Mouse (Mus musculus): Measurements from ENCODE around the gene Ankrd22. TPM values are rescaled to one million over a fixed set of nuclear protein-coding genes. Genes with fewer than 3 reads are reported as not detected.
A peak's percentile ranks its signal among the peaks of the same experiment; 100 is the strongest.

The Ankrd22 gene
- polyA plus RNA-seq, 1 experiment, result not detected

GRCm38 (mm10) chr19:34180316-34180715 is 14.5 kb upstream of the Ankrd22 start:
- Histone ChIP-seq H3K4me3 (ENCODE audit: insufficient read depth, poor library complexity, severe bottlenecking) (no peak overlapping the region), H3K27me3 (ENCODE audit: control insufficient read depth, insufficient read depth, insufficient read length) (no peaks in the 10 kb centered on the region), H3K36me3 (ENCODE audit: control insufficient read depth, insufficient read depth) (no peaks in the 10 kb centered on the region), H3K79me2 (ENCODE audit: control insufficient read depth, insufficient read depth) (no peaks in the 10 kb centered on the region), H3ac (ENCODE audit: control insufficient read depth, insufficient read length, low read depth) (no peak overlapping the region), H3K79me3 (ENCODE audit: low read depth) (no peaks in the 10 kb centered on the region)
- TF ChIP-seq MYOD1 (IDR thresholded peaks at IDR 0.05; ENCODE audit: control insufficient read depth, insufficient read length, low read depth), result peak; percentile 73
- TF ChIP-seq FOSL1 (IDR thresholded peaks at IDR 0.05; ENCODE audit: insufficient read depth, low read length, poor library complexity, severe bottlenecking), result no peak
- no peak for TF ChIP-seq MYOG (IDR thresholded peaks at IDR 0.05; ENCODE audit: control insufficient read depth, extremely low read depth, insufficient read length)

- no peaks in the 10 kb centered on the region for H3K79me2 ChIP-seq (ENCODE audit: control insufficient read depth, insufficient read depth)
- H3ac ChIP-seq (ENCODE audit: control insufficient read depth, insufficient read length, low read depth), result no peak overlapping the region
- no peaks in the 10 kb centered on the region for H3K79me3 ChIP-seq (ENCODE audit: low read depth)
- no peaks in the 10 kb centered on the region for H3K36me3 ChIP-seq (ENCODE audit: control insufficient read depth, insufficient read depth)
- H3K4me3 ChIP-seq (ENCODE audit: insufficient read depth, poor library complexity, severe bottlenecking), result no peak overlapping the region
- no peak for TF ChIP-seq CTCF (IDR thresholded peaks at IDR 0.05; ENCODE audit: control insufficient read depth, insufficient read depth, insufficient read length)
- no peak for TF ChIP-seq MAX (IDR thresholded peaks at IDR 0.05)
- TF ChIP-seq MYOG (IDR thresholded peaks at IDR 0.05; ENCODE audit: control insufficient read depth, extremely low read depth, insufficient read length), result no peak
- peak; percentile 74 for TF ChIP-seq CEBPB (IDR thresholded peaks at IDR 0.05; ENCODE audit: low read depth)
- no peaks in the 10 kb centered on the region for H3K27me3 ChIP-seq (ENCODE audit: control insufficient read depth, insufficient read depth, insufficient read length)
Measured at GRCm38 (mm10) chr19:34179136-34179535, 13.3 kb upstream of the Ankrd22 start.

- H3K79me2 ChIP-seq (ENCODE audit: control insufficient read depth, insufficient read depth), result no peaks in the 10 kb centered on the region
- H3K4me3 ChIP-seq (ENCODE audit: insufficient read depth, poor library complexity, severe bottlenecking), result no peak overlapping the region
- H3ac ChIP-seq (ENCODE audit: control insufficient read depth, insufficient read length, low read depth), result no peak overlapping the region
- H3K79me3 ChIP-seq (ENCODE audit: low read depth), result no peaks in the 10 kb centered on the region
- H3K27me3 ChIP-seq (ENCODE audit: control insufficient read depth, insufficient read depth, insufficient read length), result no peaks in the 10 kb centered on the region
- TF ChIP-seq CTCF (IDR thresholded peaks at IDR 0.05; ENCODE audit: control insufficient read depth, insufficient read depth, insufficient read length) (no peak), CEBPB (IDR thresholded peaks at IDR 0.05; ENCODE audit: low read depth) (no peak), MYOD1 (IDR thresholded peaks at IDR 0.05; ENCODE audit: control insufficient read depth, insufficient read length, low read depth) (no peak), USF1 (IDR thresholded peaks at IDR 0.05; ENCODE audit: low read depth) (no peak), FOSL1 (IDR thresholded peaks at IDR 0.05; ENCODE audit: insufficient read depth, low read length, poor library complexity, severe bottlenecking) (no peak), MAX (IDR thresholded peaks at IDR 0.05) (no peak), MYOG (IDR thresholded peaks at IDR 0.05; ENCODE audit: control insufficient read depth, extremely low read depth, insufficient read length) (no peak)
- no peaks in the 10 kb centered on the region for H3K36me3 ChIP-seq (ENCODE audit: control insufficient read depth, insufficient read depth)
Measured at GRCm38 (mm10) chr19:34174004-34174403, 8.2 kb upstream of the Ankrd22 start.

GRCm38 (mm10) chr19:34171167-34171566 is 5.3 kb upstream of the Ankrd22 start:
- H3K79me2 ChIP-seq (ENCODE audit: control insufficient read depth, insufficient read depth), result no peaks in the 10 kb centered on the region
- H3K79me3 ChIP-seq (ENCODE audit: low read depth), result no peaks in the 10 kb centered on the region
- H3K27me3 ChIP-seq (ENCODE audit: control insufficient read depth, insufficient read depth, insufficient read length), result no peaks in the 10 kb centered on the region
- TF ChIP-seq MYOD1 (IDR thresholded peaks at IDR 0.05; ENCODE audit: control insufficient read depth, insufficient read length, low read depth) (no peak), USF1 (IDR thresholded peaks at IDR 0.05; ENCODE audit: low read depth) (no peak), FOSL1 (IDR thresholded peaks at IDR 0.05; ENCODE audit: insufficient read depth, low read length, poor library complexity, severe bottlenecking) (peak; percentile 12), CTCF (IDR thresholded peaks at IDR 0.05; ENCODE audit: control insufficient read depth, insufficient read depth, insufficient read length) (no peak), CEBPB (IDR thresholded peaks at IDR 0.05; ENCODE audit: low read depth) (no peak), MYOG (IDR thresholded peaks at IDR 0.05; ENCODE audit: control insufficient read depth, extremely low read depth, insufficient read length) (no peak), MAX (IDR thresholded peaks at IDR 0.05) (no peak)
- H3K4me3 ChIP-seq (ENCODE audit: insufficient read depth, poor library complexity, severe bottlenecking), result no peak overlapping the region
- H3ac ChIP-seq (ENCODE audit: control insufficient read depth, insufficient read length, low read depth), result no peak overlapping the region
- H3K36me3 ChIP-seq (ENCODE audit: control insufficient read depth, insufficient read depth), result no peaks in the 10 kb centered on the region

GRCm38 (mm10) chr19:34169121-34169520 is 3.3 kb upstream of the Ankrd22 start:
- Histone ChIP-seq H3ac (ENCODE audit: control insufficient read depth, insufficient read length, low read depth) (no peak overlapping the region), H3K4me3 (ENCODE audit: insufficient read depth, poor library complexity, severe bottlenecking) (no peak overlapping the region), H3K79me3 (ENCODE audit: low read depth) (no peaks in the 10 kb centered on the region), H3K36me3 (ENCODE audit: control insufficient read depth, insufficient read depth) (no peaks in the 10 kb centered on the region), H3K79me2 (ENCODE audit: control insufficient read depth, insufficient read depth) (no peaks in the 10 kb centered on the region), H3K27me3 (ENCODE audit: control insufficient read depth, insufficient read depth, insufficient read length) (no peaks in the 10 kb centered on the region)
- TF ChIP-seq CEBPB (IDR thresholded peaks at IDR 0.05; ENCODE audit: low read depth) (no peak), MYOD1 (IDR thresholded peaks at IDR 0.05; ENCODE audit: control insufficient read depth, insufficient read length, low read depth) (no peak), MYOG (IDR thresholded peaks at IDR 0.05; ENCODE audit: control insufficient read depth, extremely low read depth, insufficient read length) (no peak), MAX (IDR thresholded peaks at IDR 0.05) (no peak), CTCF (IDR thresholded peaks at IDR 0.05; ENCODE audit: control insufficient read depth, insufficient read depth, insufficient read length) (no peak), FOSL1 (IDR thresholded peaks at IDR 0.05; ENCODE audit: insufficient read depth, low read length, poor library complexity, severe bottlenecking) (no peak), USF1 (IDR thresholded peaks at IDR 0.05; ENCODE audit: low read depth) (no peak)

GRCm38 (mm10) chr19:34167896-34168661 is 2.2 kb upstream of the Ankrd22 start:
- H3K79me2 ChIP-seq (ENCODE audit: control insufficient read depth, insufficient read depth), result no peaks in the 10 kb centered on the region
- H3K27me3 ChIP-seq (ENCODE audit: control insufficient read depth, insufficient read depth, insufficient read length), result no peaks in the 10 kb centered on the region
- no peaks in the 10 kb centered on the region for H3K36me3 ChIP-seq (ENCODE audit: control insufficient read depth, insufficient read depth)
- H3K79me3 ChIP-seq (ENCODE audit: low read depth), result no peaks in the 10 kb centered on the region
- TF ChIP-seq MYOD1 (IDR thresholded peaks at IDR 0.05; ENCODE audit: control insufficient read depth, insufficient read length, low read depth) (no peak), MAX (IDR thresholded peaks at IDR 0.05) (no peak), CEBPB (IDR thresholded peaks at IDR 0.05; ENCODE audit: low read depth) (no peak), CTCF (IDR thresholded peaks at IDR 0.05; ENCODE audit: control insufficient read depth, insufficient read depth, insufficient read length) (no peak), MYOG (IDR thresholded peaks at IDR 0.05; ENCODE audit: control insufficient read depth, extremely low read depth, insufficient read length) (no peak), FOSL1 (IDR thresholded peaks at IDR 0.05; ENCODE audit: insufficient read depth, low read length, poor library complexity, severe bottlenecking) (no peak), USF1 (IDR thresholded peaks at IDR 0.05; ENCODE audit: low read depth) (no peak)
- H3ac ChIP-seq (ENCODE audit: control insufficient read depth, insufficient read length, low read depth), result no peak overlapping the region
- H3K4me3 ChIP-seq (ENCODE audit: insufficient read depth, poor library complexity, severe bottlenecking), result no peak overlapping the region
